Mouse (Mus musculus): ENCODE measurements around the gene Kctd8. TPM values are rescaled to one million over a fixed set of nuclear protein-coding genes. Genes with fewer than 3 reads are reported as not detected.

Gene Kctd8
- 0.28 and 0.73 TPM in 2 replicates for polyA plus RNA-seq (2012; rRNA removed)

DNA sequence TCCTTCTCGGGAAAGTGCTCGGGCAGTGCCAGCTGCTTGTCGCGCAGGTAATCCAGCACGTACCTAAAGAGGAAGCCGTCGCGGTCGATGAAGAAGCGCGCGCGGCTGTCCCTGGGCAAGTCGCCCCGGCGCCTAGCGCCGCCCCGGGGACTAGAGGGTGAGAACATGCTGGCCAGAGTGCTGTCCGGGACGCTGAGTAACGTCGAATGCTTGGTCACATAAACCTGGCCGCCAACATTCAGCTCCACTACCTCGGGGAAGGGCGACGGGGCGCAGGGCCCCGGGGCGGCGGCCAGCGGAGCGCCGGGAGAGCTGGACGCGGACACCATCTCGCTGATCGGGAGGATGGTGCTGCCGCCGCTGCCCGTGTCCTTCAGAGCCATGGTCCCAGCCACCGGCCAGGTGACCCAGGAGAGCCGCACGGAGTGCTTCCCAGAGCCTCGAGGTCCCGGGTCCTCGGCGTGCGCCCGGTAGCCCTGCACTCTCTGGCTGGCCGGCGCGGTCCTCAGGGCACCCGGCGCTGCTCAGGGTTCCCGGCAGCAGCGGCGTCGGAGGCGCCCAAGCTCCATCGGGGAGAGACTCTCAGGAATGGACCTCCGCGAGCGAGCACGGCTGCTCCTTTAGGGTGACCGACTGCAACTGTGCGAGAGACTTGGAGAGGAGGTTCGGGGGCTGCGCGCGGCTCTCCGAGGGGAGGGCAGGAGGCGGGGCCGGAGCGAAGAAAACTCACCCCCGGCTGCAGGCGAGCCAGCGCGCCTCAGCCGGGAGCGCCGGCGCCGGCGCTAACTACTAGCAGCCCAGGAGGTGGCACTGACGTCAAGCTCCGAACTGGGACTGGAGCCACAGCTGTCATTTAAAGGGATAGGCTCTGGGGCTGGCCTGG, at the start of gene Kctd8:
Gene Kctd8 (minus strand): TSS at position 761 of the 883 bp plus-strand sequence.

Other genes with a start within 250 kb of the Kctd8 start
- not detected in 2 replicates for gene Yipf7, start 201.0 kb upstream of the Kctd8 start, polyA plus RNA-seq (2012; rRNA removed)
- 6.2 and 12.3 TPM in 2 replicates for gene Guf1, start 215.2 kb upstream of the Kctd8 start, polyA plus RNA-seq (2012; rRNA removed)

Data from ovary, adult 2 months (tissue).